Mouse (Mus musculus) cerebellum, adult (tissue): ENCODE measurements around the gene Gm5286.
"Not testable (repeated sequence)": the region's sequence is repeated elsewhere in the genome, so short reads cannot be mapped to it uniquely, and the experiment has no call there.

ENCODE experiments used
- ATAC-seq: cut with Nextera tagmentation; 2 replicates; pipeline ENCODE4 v1.9.2; 2017; ENCODE audit warnings: mild to moderate bottlenecking, moderate library complexity, mixed read lengths; ENCODE audit not compliant: insufficient number of reproducible peaks, low FRiP score, low TSS enrichment

The Gm5286 gene

GRCm38 (mm10) chr3:94196414-94196813 lies at the start of gene Gm5286:
Gene Gm5286, plus strand, starts transcription at chr3:94196714.
- not testable (repeated sequence) for ATAC-seq

- not testable (repeated sequence) for ATAC-seq
Measured at GRCm38 (mm10) chr3:94167351-94167750, 29.2 kb upstream of the Gm5286 start.

GRCm38 (mm10) chr3:94178093-94178492 lies 18.4 kb upstream of the Gm5286 start, which contains the start of gene Gm10696:
Gene Gm10696, minus strand, starts transcription at chr3:94178193.
- not testable (repeated sequence) for ATAC-seq
